Mouse (Mus musculus): ENCODE results near the gene Iscu.

Gene Iscu

GRCm38 (mm10) chr5:113824228-113824627 is 51.7 kb downstream of the Iscu start:
- no peak for DNase-seq

- no peak for DNase-seq
Measured at GRCm38 (mm10) chr5:113825558-113825957, 53.0 kb downstream of the Iscu start.

GRCm38 (mm10) chr5:113826619-113827018 is 54.1 kb downstream of the Iscu start:
- no peak for DNase-seq

Data from cerebellum, adult 9-11 months (tissue).